Mouse (Mus musculus): ENCODE measurements around the gene Olfr39.
"Not testable (repeated sequence)": the region's sequence is repeated elsewhere in the genome, so short reads cannot be mapped to it uniquely, and the experiment has no call there.

The Olfr39 gene

DNA sequence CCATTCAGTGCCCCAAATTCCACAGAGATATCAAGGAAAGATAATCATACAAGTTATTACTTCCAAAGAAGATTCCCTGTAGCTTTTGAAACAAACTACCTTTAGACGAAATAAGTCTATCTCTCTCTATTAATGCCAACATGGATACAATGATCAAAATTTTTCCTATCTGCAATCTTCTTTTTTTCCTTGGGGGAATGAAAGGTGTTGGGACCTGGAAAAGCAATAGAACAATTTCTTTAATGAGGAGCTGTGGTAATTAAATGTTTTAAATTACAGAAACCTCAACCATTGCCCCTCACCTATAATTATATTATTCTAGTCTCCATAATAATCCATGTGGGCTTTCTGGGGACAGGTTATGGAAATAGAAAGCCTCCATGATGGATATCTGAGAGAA, at the start of gene Olfr39:
TSS of gene Olfr39 (plus strand) at position 301 of the 400 bp plus-strand sequence.
- DNase-seq (ENCODE audit: low read depth) = no peak

DNA sequence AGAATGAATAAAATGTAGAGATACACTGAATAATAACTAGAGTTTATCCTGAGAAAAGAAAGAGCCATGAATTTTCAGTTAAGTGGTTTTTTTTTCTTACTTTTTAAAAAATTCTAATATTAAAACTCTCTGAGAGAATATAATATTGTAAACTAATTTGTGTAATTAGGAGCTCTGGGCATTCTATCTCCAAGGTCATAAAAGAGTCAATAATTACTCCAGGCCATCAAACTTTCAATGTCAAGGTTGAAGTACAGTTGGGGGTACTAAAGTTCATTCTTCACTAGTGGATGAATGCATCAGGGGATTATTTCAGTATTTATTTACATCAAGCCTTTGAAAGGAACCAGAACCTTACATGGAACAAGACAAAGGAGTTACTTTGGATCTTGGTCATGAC, 45.3 kb upstream of the Olfr39 start, which contains the start of gene Olfr872:
TSS of gene Olfr872 (plus strand) at position 301 of the 400 bp plus-strand sequence.
- no peak for DNase-seq (ENCODE audit: low read depth)

DNA sequence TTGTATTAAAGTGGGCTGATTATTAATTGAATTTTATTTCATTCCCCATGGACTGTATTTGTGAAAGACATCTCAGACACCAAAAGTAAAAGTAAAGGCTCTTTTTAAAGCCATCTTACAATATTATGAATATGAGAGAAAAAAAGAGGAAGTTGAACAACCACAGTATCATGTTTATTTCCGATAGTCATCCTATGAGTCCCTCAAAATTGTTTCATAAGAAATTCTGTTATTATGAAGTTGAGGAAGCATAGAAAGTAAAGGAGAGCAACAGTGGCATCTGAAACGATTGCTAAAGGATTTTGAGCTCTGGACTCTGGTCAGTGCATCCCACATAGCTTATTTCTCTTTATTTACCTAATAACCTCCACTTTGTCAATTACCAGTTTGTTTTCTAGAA, 44.8 kb upstream of the Olfr39 start:
- no peak for DNase-seq (ENCODE audit: low read depth)

DNA sequence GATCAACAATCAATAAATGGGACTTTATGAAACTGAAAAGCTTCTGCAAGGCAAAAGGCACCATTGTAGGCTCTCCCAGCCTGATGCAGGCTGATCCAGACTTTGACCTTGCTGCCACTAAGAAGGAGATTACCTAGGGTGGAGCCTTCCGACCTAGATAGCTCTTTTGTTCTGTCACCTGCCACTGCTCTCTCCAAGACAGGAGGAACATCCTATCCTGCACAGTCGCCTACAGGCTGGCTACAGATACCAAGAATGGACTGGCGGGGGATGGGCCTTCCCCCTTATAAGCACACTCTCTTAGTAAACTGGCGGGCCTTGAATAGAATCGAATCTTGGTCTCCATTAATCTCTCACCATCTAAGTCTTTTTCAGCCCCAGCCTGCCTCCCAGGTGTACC, 13.4 kb downstream of the Olfr39 start:
- not testable (repeated sequence) for DNase-seq (ENCODE audit: low read depth)

DNA sequence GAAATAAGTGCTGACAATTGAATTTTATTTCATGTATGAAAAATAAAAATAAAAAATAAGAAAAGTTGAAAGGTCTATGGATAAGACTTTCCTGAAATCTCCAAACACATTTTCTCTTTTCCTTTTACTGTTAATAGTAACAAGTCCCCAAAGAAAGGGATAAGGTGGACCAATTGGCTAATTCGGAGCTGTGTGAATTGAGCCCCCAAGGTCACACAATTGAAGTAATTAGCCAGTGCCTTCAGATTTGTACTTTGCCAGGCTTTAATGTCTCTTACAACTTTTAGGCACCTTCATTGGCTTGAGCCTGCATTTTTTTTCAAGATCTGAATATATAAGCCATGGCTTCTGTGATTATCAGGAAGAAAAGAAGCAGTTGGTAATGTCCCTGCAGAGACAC, 16.1 kb downstream of the Olfr39 start, which contains the start of gene Olfr873:
TSS of gene Olfr873 (plus strand) at position 301 of the 400 bp plus-strand sequence.
- no peak for DNase-seq (ENCODE audit: low read depth)

DNA sequence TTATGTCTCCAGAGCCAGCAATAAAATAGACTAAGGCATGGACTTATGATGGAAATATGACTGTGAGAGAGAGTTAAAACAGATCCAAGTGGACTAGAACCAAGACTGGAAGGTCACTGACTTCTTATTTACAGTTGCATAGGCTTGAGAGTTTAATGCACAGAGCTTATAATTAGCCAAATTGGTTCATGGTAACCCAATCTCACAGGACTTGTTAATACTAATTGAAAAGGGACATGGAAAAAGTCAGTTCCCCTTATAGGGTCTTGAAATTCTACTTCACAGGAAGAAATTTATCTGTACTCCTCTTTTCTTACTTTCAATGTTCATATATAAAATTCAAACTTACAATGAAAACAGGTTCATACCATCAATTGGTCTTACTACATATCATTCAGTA, 53.8 kb downstream of the Olfr39 start, which contains the start of gene Olfr18:
TSS of gene Olfr18 (minus strand) at position 101 of the 400 bp plus-strand sequence.
- DNase-seq (ENCODE audit: low read depth) = no peak

All from naive thymus-derived CD4-positive, alpha-beta T cell, adult 2 months (primary cell).